Mouse (Mus musculus): ENCODE results near the gene Osbpl10. TPM values are rescaled to one million over a fixed set of nuclear protein-coding genes. Genes with fewer than 3 reads are reported as not detected.
A peak's percentile ranks its signal among the peaks of the same experiment; 100 is the strongest.

The Osbpl10 gene
- polyA plus RNA-seq, 1 experiment, result 8.3 TPM

- Histone ChIP-seq H3K27ac (ENCODE audit: insufficient read depth, low read length) (no peak overlapping the region), H3K4me3 (ENCODE audit: low read depth, low read length) (no peak overlapping the region), H3K9me3 (replicated peaks; ENCODE audit: control insufficient read depth, insufficient read depth, low read length, poor library complexity, severe bottlenecking) (no peaks in the 10 kb centered on the region), H3K4me1 (ENCODE audit: control insufficient read depth, insufficient read depth, low read length) (no peaks in the 10 kb centered on the region), H3K36me3 (ENCODE audit: control insufficient read depth, insufficient read depth, low read length, poor library complexity, severe bottlenecking) (no peaks in the 10 kb centered on the region), H3K27me3 (ENCODE audit: control insufficient read depth, insufficient read depth, low read length, poor library complexity, severe bottlenecking) (no peaks in the 10 kb centered on the region), H3K9ac (ENCODE audit: low read depth, poor library complexity, severe bottlenecking) (no peak overlapping the region)
- TF ChIP-seq EP300 (IDR thresholded peaks at IDR 0.05; ENCODE audit: insufficient read depth, low read depth, low read length) (no peak), POLR2A (IDR thresholded peaks at IDR 0.05; ENCODE audit: insufficient read depth, low read length) (no peak), CTCF (IDR thresholded peaks at IDR 0.05; ENCODE audit: low read depth, low read length) (no peak)
Observed at GRCm38 (mm10) chr9:115058806-115059205, 80.4 kb downstream of the Osbpl10 start.

- no peak overlapping the region for H3K27ac ChIP-seq (ENCODE audit: insufficient read depth, low read length)
- H3K9me3 ChIP-seq (replicated peaks; ENCODE audit: control insufficient read depth, insufficient read depth, low read length, poor library complexity, severe bottlenecking), result no peaks in the 10 kb centered on the region
- no peak overlapping the region for H3K4me3 ChIP-seq (ENCODE audit: low read depth, low read length)
- no peaks in the 10 kb centered on the region for H3K27me3 ChIP-seq (ENCODE audit: control insufficient read depth, insufficient read depth, low read length, poor library complexity, severe bottlenecking)
- H3K9ac ChIP-seq (ENCODE audit: low read depth, poor library complexity, severe bottlenecking), result no peak overlapping the region
- no peak for TF ChIP-seq CTCF (IDR thresholded peaks at IDR 0.05; ENCODE audit: low read depth, low read length)
- TF ChIP-seq EP300 (IDR thresholded peaks at IDR 0.05; ENCODE audit: insufficient read depth, low read depth, low read length), result no peak
- no peak for TF ChIP-seq POLR2A (IDR thresholded peaks at IDR 0.05; ENCODE audit: insufficient read depth, low read length)
- no peaks in the 10 kb centered on the region for H3K36me3 ChIP-seq (ENCODE audit: control insufficient read depth, insufficient read depth, low read length, poor library complexity, severe bottlenecking)
- H3K4me1 ChIP-seq (ENCODE audit: control insufficient read depth, insufficient read depth, low read length), result no peaks in the 10 kb centered on the region
Observed at GRCm38 (mm10) chr9:115064834-115065233, 86.5 kb downstream of the Osbpl10 start.

GRCm38 (mm10) chr9:115067071-115067470 is 88.7 kb downstream of the Osbpl10 start:
- H3K4me3 ChIP-seq (ENCODE audit: low read depth, low read length), result no peak overlapping the region
- TF ChIP-seq POLR2A (IDR thresholded peaks at IDR 0.05; ENCODE audit: insufficient read depth, low read length) (no peak), EP300 (IDR thresholded peaks at IDR 0.05; ENCODE audit: insufficient read depth, low read depth, low read length) (no peak), CTCF (IDR thresholded peaks at IDR 0.05; ENCODE audit: low read depth, low read length) (no peak)
- H3K9me3 ChIP-seq (replicated peaks; ENCODE audit: control insufficient read depth, insufficient read depth, low read length, poor library complexity, severe bottlenecking), result no peaks in the 10 kb centered on the region
- no peaks in the 10 kb centered on the region for H3K27me3 ChIP-seq (ENCODE audit: control insufficient read depth, insufficient read depth, low read length, poor library complexity, severe bottlenecking)
- H3K27ac ChIP-seq (ENCODE audit: insufficient read depth, low read length), result no peak overlapping the region
- no peaks in the 10 kb centered on the region for H3K4me1 ChIP-seq (ENCODE audit: control insufficient read depth, insufficient read depth, low read length)
- no peak overlapping the region for H3K9ac ChIP-seq (ENCODE audit: low read depth, poor library complexity, severe bottlenecking)
- H3K36me3 ChIP-seq (ENCODE audit: control insufficient read depth, insufficient read depth, low read length, poor library complexity, severe bottlenecking), result no peaks in the 10 kb centered on the region

- Histone ChIP-seq H3K4me3 (ENCODE audit: low read depth, low read length) (no peak overlapping the region), H3K4me1 (ENCODE audit: control insufficient read depth, insufficient read depth, low read length) (no peaks in the 10 kb centered on the region), H3K9me3 (replicated peaks; ENCODE audit: control insufficient read depth, insufficient read depth, low read length, poor library complexity, severe bottlenecking) (peaks cover 5% of the 10 kb centered on the region), H3K9ac (ENCODE audit: low read depth, poor library complexity, severe bottlenecking) (no peak overlapping the region), H3K36me3 (ENCODE audit: control insufficient read depth, insufficient read depth, low read length, poor library complexity, severe bottlenecking) (no peaks in the 10 kb centered on the region), H3K27ac (ENCODE audit: insufficient read depth, low read length) (no peak overlapping the region), H3K27me3 (ENCODE audit: control insufficient read depth, insufficient read depth, low read length, poor library complexity, severe bottlenecking) (no peaks in the 10 kb centered on the region)
- TF ChIP-seq CTCF (IDR thresholded peaks at IDR 0.05; ENCODE audit: low read depth, low read length), result no peak
- no peak for TF ChIP-seq EP300 (IDR thresholded peaks at IDR 0.05; ENCODE audit: insufficient read depth, low read depth, low read length)
- no peak for TF ChIP-seq POLR2A (IDR thresholded peaks at IDR 0.05; ENCODE audit: insufficient read depth, low read length)
Observed at GRCm38 (mm10) chr9:115075191-115075590, 96.8 kb downstream of the Osbpl10 start.

GRCm38 (mm10) chr9:115088295-115088993 is 110.1 kb downstream of the Osbpl10 start:
- TF ChIP-seq CTCF (IDR thresholded peaks at IDR 0.05; ENCODE audit: low read depth, low read length) (peak; percentile 94), POLR2A (IDR thresholded peaks at IDR 0.05; ENCODE audit: insufficient read depth, low read length) (no peak), EP300 (IDR thresholded peaks at IDR 0.05; ENCODE audit: insufficient read depth, low read depth, low read length) (no peak)
- no peaks in the 10 kb centered on the region for H3K27me3 ChIP-seq (ENCODE audit: control insufficient read depth, insufficient read depth, low read length, poor library complexity, severe bottlenecking)
- no peaks in the 10 kb centered on the region for H3K36me3 ChIP-seq (ENCODE audit: control insufficient read depth, insufficient read depth, low read length, poor library complexity, severe bottlenecking)
- 0 out of 2 replicates have a peak overlapping the region, but pooled peaks have one; percentile 5 for H3K4me3 ChIP-seq (ENCODE audit: low read depth, low read length)
- peak overlapping the region; percentile 22 for H3K9ac ChIP-seq (ENCODE audit: low read depth, poor library complexity, severe bottlenecking)
- H3K4me1 ChIP-seq (ENCODE audit: control insufficient read depth, insufficient read depth, low read length), result no peaks in the 10 kb centered on the region
- no peak overlapping the region for H3K27ac ChIP-seq (ENCODE audit: insufficient read depth, low read length)
- H3K9me3 ChIP-seq (replicated peaks; ENCODE audit: control insufficient read depth, insufficient read depth, low read length, poor library complexity, severe bottlenecking), result peaks cover 5% of the 10 kb centered on the region

- H3K27me3 ChIP-seq (ENCODE audit: control insufficient read depth, insufficient read depth, low read length, poor library complexity, severe bottlenecking), result no peaks in the 10 kb centered on the region
- H3K27ac ChIP-seq (ENCODE audit: insufficient read depth, low read length), result no peak overlapping the region
- no peak overlapping the region for H3K4me3 ChIP-seq (ENCODE audit: low read depth, low read length)
- no peak overlapping the region for H3K9ac ChIP-seq (ENCODE audit: low read depth, poor library complexity, severe bottlenecking)
- TF ChIP-seq EP300 (IDR thresholded peaks at IDR 0.05; ENCODE audit: insufficient read depth, low read depth, low read length) (no peak), CTCF (IDR thresholded peaks at IDR 0.05; ENCODE audit: low read depth, low read length) (peak; percentile 47)
- no peaks in the 10 kb centered on the region for H3K4me1 ChIP-seq (ENCODE audit: control insufficient read depth, insufficient read depth, low read length)
- no peaks in the 10 kb centered on the region for H3K36me3 ChIP-seq (ENCODE audit: control insufficient read depth, insufficient read depth, low read length, poor library complexity, severe bottlenecking)
- peaks cover 5% of the 10 kb centered on the region for H3K9me3 ChIP-seq (replicated peaks; ENCODE audit: control insufficient read depth, insufficient read depth, low read length, poor library complexity, severe bottlenecking)
Observed at GRCm38 (mm10) chr9:115089644-115090043, 111.3 kb downstream of the Osbpl10 start.

Data from ES-Bruce4 (cell line).